Mouse (Mus musculus) liver, embryonic 18 days (tissue): ENCODE measurements around the gene Akr1b10. TPM values are rescaled to one million over a fixed set of nuclear protein-coding genes. Genes with fewer than 3 reads are reported as not detected.

Experiments used
- polyA plus RNA-seq: library from polyadenylated mRNA; depleted of rRNA; stranded (reverse); fragments of >200 nt; gene quantifications from 2 replicates; pipeline ENCODE4 v1.2.3, GENCODE M21; 2012; rRNA removed

Akr1b10 gene
- polyA plus RNA-seq: 10.6 and 11.0 TPM in 2 replicates

DNA sequence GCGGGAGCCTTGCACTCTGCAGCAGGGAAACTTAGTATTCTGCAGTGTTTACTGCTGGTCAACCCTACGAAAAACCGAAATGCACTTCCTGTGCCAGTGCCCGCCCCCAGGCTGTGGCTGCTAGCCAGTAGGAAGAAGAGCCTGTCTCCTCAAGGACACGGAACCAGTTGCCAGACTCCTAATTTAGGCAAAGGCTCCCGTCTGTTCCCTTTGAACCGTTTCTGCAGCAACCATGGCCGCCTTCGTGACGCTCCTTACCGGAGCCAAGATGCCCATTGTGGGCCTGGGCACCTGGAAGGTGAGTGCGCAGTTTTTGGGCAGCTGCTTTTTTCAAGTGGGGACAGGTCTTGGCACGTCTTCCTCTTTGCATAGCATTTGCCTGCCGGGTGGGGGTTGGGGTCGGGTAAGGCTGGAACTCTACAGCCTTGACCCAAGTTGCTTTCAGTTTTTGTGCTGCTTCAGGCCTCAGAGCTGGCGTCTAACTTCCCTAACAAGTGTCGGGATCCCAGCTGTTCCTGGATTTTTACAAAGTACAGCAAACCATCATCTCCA, at the start of gene Akr1b10:
TSS of gene Akr1b10 (plus strand) at position 109 of the 552 bp plus-strand sequence.

DNA sequence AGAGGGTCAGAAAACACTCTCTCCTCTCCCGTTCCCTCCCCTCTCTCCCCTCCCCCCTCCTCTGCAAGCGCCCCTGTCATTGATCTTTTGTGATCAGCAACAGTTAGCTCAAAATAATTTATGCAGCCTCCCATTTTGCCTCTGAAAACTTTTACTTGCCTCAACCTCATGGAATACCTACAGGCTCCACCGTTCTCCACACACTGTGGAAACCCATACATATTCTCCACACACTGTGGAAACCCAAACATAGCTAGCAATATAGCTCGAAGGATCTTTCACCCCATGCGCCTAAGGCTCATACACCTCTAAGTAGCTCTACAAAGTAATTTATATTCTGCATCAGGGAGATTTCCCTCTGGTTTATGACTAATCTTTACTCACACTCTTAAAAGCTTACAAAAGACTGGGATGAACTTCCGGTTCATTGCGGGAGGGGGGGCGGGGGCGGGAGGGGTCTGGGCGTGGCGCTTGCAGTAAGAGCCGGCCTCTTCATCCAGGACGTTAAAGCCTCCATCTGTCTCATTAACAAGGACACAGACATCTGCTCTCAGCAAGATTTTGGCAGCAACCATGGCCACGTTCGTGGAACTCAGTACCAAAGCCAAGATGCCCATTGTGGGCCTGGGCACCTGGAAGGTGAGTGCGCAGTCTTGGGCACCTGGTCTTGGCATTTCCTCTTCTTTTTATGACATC, 30.2 kb upstream of the Akr1b10 start, which contains the start of gene Akr1b8:
TSS of gene Akr1b8 (plus strand) at position 462 of the 696 bp plus-strand sequence.

DNA sequence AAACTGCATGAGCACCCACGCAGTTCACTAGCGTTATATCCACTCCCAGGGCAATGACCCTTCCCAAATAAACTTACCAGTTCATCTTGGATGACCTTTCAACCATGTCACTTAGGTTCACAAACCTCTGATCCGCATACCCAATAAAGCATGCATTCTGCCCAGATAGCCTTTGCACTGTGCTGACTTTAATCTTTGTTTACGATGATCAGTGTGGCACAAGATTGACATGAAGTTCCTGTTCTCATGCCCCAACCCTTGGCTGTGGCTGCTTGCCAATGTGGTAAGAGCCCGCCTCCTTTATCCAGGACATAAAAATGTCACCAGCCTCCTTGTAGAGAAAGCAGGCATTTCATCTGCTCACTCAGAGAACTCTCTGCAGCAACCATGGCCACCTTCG, 28.0 kb downstream of the Akr1b10 start, which contains the start of gene Akr1b7:
TSS of gene Akr1b7 (plus strand) at position 312 of the 400 bp plus-strand sequence.

Other genes starting within 250 kb of the Akr1b10 start
- gene Slc35b4, start 207.1 kb upstream of the Akr1b10 start, polyA plus RNA-seq: 8.6 and 8.8 TPM in 2 replicates
- 23.1 and 26.8 TPM in 2 replicates for gene Akr1b3, start 66.7 kb upstream of the Akr1b10 start, polyA plus RNA-seq
- gene Akr1b8, start 30.1 kb upstream of the Akr1b10 start, polyA plus RNA-seq: 6.4 and 7.4 TPM in 2 replicates
- gene Akr1b7, start 28.1 kb downstream of the Akr1b10 start, polyA plus RNA-seq: 78.2 and 86.5 TPM in 2 replicates
- gene Bpgm, start 92.0 kb downstream of the Akr1b10 start, polyA plus RNA-seq: 144 and 145 TPM in 2 replicates
- gene Cald1, start 214.3 kb downstream of the Akr1b10 start, polyA plus RNA-seq: 57.6 and 60.7 TPM in 2 replicates